Mouse (Mus musculus) frontal cortex, postnatal 14 days (tissue): ENCODE results near the gene Pax8.
A peak's percentile ranks its signal among the peaks of the same experiment; 100 is the strongest.

Experiments used
- DNase-seq, 2 experiments: peaks; one replicate each; pipeline ENCODE4 v3.0.0; 2022; ENCODE audit warnings: low spot score in 2 of 2

Gene Pax8

DNA sequence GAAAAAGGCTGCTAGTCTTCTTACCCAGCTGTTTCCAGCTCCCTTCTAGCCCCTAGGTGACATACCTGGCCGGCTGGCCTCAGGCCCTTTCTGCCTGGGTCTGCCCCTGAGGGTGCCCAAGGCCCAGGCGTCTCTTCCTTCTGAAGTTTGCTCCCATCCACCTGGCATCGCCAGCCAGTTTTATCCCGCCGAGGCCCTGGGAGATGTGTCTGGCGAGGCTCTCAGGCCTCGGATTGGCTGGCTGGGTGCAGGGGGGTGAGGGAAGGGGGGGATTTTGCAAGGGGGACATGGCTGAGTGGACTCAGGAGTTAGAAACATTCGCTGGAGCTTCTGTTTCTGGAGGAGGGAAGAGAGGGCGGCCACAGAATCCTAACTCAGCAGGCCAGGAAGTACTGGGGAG lies at the start of gene Pax8:
Pax8 (minus strand) TSS at position 180 of the 400 bp plus-strand sequence.
- DNase-seq: no peak

DNA sequence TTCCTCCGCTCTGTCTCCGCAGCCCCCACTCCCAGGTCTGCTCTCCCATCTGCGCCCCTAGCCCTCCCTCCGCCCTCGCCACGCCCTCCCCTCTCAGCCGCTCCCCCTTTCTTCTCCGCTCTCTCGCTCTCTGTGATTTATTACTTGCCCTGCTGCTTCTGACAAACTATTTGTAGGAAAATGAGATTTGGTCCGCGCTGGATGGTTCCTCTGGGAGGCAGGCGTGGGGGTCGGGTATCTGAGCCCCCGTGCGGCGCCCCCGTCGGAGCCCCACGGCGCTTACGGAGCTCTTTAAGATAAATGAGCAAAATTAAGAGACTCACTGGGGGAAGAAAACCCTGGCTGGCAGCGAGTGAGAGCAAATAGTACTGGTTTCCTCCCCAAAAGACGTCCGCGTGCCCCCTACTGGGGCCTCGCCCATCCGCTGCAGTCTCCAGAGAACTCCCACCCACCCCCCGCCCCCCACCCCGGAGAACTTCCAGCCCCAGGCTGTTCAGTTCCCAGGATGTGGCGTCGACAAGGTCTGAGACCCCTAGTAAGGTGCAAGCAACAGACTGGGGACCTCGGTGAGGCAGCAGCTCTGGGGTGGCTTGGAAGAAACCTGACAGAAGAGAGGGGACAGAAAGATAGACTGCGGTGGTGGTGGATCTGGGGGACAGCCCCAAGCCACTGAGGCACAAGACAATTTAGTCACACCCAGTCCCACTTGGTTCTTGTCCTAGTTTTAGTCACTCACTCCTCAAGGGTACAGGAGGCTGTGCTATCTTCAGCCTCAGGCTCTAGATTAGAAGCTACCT lies 46.2 kb upstream of the Pax8 start:
- peak in 1 of 2 experiments; percentile 4 for DNase-seq

DNA sequence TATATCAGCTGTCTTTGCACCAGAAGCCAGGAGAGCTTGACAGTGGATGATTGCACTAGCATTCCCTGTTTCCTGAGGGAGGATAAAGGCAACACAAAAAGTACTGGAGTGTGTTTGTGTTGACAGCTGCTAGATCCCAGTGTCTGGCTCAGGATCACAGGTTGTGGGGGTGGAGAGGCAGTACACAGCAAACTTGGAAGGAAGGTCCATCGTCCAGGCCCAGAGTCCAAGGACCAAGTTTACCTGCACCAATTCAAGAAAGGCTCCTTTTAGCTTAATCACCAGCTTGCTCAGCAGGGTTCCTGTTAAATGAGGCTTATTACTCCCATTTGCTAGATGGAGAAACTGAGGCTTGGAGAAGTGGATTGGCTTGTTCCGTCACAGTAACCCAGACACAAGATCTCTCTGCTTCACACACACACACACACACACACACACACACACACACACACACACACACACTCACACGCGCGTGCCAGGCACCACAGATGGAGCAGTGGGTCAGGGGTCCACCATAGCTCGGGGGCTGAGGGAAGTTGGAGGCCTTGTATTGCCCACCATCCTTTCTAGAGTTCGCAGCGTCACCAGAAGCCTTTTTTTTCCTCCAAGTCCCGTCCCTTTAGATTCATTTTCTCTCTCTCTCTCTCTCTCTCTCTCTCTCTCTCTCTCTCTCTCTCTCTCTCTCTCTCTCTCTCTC lies 45.3 kb upstream of the Pax8 start:
- no peak for DNase-seq

DNA sequence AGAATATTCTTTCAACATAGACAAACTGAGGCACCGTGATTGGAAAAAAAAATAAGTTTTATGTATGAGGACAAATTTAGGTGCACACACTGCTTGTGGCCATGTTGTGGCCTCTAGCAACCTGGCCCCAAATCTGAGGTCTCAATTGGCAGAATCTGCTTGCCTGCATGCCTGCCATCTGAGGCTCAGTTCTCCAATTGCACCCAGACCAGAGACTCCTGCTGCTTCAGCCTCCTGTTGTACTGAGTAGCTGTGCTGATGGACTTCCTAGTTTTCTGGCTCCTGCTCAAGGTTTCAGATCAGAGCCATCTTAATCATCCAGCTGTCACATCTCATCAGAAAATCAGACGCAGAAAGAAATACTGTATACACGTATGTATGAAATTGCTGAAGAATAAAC lies 41.5 kb upstream of the Pax8 start:
- DNase-seq: no peak

DNA sequence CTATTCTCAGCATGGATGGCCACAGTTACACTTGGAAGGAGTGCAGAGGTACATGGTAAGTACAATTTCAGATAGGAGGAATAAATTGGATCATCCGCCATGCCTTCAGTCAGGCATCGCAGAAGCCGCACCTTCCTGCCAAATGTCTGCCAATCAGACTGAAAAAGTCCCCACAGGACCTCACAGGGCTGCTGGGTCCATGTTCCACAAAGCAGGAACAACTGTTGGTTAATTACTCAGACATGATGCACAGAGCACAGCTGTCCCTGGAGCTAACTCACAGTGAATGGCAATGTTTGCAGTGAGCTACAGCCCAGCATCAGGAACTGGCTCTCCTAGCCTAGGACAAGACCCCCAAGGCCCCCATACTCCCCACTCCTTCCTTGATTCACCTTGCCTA lies 32.0 kb upstream of the Pax8 start:
- no peak for DNase-seq

DNA sequence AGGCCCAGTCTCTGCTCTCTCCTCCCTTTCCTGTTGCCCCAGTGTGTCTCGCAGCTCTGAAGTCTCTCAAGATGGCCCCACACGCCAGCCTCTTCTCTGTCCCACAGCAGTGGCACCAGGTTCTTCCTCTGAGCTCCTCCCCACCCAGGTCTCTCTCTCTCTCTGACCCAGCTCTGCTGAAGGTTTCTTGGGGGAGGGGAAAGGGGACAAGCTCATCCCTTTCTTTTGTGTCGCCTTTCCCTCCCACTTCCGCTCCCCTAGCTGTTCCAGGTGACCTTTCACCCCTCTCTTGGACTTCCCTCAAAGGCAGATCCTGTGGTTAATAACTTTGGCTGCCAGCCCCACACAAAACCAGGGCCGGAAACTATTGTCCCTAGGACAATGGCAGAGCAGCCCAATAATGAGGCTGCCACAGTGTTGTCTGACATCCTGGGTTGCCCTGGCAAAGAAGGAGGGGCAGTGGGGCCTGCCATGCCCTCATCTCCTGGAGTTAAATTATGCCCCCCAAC lies 27.6 kb upstream of the Pax8 start:
- DNase-seq: no peak

DNA sequence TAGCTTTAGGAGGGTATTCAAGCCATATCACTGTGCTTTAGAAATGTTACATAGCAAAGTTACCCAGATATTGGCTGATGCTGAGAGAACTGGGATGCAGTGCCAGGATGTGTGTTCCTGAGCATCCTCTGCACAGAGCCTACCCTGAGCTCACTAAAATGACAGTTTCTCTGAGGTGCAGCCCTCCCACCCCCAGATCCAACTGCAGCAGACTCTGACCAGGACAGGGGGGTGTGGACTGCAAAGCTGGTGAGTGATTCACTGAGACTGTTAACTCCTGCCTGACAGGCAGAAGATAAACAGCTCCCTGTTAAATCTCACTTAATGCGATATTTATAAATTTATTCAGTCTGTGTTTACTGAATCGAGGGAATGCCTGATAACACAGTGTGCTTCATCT lies 25.5 kb upstream of the Pax8 start:
- DNase-seq: no peak

DNA sequence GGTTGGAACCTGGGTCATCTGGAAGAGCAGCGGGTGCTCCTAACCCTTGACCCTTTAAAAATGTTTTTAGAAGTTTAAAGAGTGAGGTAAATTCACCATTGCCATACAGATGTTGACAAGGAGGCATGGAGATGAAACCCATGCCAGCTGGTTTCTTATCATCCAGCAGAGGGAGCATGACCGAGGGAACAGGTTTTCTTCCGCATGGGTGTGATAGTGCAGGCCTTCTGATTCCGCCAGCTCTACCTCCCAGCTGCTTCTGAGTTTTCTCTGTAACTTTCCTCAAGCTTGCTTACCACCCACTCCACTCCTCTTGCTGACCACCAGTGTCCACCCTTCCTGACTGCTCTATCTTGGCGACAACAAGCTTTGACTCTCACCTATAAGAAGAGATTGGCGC lies 15.2 kb upstream of the Pax8 start:
- no peak for DNase-seq

DNA sequence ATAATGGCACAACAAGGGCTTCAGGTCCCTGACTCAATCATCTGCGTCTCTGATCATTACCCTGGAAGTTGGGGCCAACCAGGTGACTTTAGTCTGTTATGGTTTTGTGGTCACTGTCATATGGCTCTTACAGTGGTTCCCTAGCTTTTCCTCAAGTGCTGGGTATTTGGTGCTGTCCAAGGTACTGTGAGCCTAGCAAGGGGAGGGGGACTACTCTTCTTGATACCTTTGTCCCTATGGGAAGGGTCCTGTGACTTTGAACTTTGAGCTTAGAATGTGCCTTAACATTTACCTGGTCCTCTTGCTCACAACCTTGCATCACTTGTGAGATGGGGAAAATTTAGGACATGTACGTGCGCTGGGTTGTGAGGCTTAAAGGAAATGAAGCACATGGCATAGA lies 13.3 kb upstream of the Pax8 start:
- DNase-seq: no peak

DNA sequence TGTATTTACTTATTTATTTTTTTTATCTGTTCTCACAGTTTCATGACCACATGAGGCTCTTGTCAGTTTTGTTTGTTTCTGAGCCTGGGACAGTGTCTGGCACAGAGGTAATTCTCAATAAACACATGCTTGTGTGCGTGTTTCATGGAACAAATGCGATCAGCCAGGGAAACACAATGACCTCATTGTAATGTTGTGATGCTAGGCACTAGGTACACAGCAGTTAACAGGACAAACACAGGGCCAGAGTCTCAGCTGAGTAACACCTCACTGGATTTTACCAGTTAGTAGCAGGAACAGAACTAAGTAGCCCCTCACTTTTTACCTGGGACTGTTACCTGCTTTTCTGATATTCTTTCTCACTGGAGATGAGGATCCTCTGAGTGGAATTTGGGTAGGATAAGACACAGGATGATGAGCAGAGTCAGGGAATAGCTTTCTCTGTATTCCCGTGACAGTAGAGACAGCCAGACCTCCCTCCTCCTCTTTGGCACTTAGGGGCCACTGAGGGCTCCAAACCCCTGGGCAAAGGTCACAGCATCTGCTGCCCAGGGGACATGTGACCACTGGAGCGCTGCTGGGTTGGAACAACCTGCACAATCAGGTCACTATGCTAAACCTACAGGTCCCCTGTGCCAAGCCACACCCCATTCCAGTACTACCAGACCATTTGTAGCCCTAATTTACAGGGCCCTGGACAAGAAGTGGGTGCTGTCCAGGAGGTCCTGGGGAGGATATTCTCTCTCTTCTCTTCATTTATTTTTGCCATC lies 11.8 kb upstream of the Pax8 start:
- DNase-seq: no peak

DNA sequence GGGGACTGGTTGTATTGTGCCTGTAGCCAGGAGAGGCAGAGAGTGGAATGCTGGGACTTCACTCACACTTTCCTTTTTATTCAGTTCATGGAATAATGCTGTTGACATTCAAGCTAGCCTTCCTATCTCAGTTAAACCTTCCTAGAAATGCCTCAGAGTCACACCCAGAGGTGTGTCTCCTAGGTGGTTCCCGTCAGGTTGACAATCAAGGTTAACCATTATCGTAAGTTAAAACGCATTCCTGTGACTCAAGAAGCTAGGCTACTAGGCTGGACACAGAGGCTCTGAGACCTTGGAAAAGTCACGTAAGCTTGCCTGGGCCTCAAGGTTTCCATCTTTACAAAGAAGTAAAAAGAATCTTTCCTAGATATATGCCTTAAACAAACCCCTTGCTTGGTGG lies 10.0 kb upstream of the Pax8 start:
- DNase-seq: no peak

DNA sequence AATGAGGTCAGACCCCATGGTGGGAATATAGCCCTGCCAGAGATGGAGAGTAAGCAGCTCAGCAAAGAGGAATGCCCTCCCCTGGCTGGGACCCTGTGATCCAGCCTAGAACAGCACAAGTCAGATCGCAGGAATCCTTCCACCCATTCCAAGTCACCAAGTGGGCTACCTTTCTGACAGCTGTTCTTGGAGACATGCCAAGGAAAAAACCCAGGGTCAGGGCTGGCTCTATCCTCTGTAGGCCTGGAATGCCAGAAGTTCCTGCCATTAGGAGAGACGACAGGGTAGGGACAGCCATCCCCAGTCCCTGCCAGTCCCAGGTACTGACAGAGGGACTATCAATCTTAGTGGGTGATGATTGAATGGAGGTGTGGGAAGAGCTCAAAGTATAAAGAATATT lies 4.5 kb upstream of the Pax8 start:
- DNase-seq: no peak

DNA sequence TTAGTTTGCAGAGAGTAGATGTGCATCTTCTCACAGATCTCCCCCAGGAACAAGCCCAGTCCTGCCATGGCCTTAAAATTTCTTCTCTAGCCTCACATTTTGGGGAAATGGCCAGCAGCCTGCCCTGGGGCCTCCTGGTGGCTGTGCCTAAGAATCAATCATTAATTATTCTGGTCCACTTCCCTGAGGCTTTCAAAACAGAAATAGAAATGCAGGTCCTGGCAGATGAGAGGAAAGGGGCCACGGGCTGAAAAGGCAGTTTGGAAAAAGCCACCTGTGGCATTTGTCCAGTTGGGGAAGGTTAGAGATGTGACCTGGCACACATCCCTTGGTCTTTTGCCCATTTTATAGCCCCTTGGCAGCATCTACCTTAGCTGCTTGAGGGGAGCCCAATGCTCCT lies 3.8 kb upstream of the Pax8 start:
- no peak for DNase-seq

DNA sequence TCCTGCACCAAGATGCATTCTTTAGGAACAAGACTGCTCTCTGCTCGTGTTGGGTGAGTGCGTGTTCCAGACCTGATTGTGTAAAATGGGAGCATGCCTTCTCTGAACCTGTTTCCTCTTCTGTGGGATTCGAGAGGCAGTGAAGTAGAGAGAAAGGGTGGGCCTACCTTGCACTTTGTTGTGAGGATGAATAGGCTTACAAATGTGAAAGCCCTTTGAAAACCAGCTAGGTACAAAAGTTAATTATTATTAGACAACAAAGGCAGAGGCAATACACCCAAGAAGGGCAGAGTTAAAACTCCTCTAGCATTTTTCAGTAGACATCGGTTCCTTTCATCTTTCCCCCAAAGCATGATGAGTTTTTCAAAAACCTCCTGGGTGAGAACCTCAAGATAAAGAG lies 3.2 kb upstream of the Pax8 start:
- no peak for DNase-seq

DNA sequence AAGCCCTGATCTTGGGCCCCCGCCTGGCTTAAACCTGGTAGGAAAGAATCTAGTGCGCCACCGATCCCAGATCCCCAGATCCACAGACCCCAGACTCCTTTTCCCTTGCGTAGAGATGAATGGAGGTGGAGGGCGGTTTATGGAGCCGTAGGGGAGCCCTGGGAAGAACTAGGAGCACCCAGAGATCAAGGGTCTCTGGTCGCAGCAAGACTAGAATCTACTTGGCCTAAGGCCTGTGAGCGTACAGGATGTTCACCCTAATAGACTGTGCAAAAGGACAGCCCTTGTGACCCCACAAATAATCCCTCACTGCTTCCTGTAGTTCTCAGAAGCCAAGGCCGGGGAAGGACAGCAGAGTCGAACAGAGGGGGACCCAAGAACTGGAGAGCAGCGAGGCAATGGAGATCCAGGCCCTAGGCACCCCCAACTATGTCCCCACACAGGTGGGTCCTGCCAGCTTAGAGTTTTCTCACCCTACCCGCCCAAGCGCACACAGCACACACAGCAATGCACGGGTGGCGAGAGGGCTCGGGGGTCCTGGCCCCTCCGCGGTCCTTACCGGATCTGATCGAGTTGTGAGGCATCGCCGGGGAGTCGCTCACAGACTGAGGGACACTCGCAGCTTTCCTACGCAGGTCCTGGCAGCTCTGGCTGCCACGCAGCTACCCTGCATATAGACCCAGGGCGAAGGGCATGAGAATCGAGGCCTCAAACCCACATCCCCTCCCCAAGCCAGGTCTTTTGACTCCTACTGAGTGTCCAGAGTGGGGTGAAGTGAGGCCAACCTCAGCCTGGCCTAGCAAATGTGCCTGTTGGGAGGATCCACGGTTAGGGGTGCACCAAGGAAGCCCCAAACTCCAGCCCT lies 653 bp downstream of the Pax8 start:
- DNase-seq: no peak

DNA sequence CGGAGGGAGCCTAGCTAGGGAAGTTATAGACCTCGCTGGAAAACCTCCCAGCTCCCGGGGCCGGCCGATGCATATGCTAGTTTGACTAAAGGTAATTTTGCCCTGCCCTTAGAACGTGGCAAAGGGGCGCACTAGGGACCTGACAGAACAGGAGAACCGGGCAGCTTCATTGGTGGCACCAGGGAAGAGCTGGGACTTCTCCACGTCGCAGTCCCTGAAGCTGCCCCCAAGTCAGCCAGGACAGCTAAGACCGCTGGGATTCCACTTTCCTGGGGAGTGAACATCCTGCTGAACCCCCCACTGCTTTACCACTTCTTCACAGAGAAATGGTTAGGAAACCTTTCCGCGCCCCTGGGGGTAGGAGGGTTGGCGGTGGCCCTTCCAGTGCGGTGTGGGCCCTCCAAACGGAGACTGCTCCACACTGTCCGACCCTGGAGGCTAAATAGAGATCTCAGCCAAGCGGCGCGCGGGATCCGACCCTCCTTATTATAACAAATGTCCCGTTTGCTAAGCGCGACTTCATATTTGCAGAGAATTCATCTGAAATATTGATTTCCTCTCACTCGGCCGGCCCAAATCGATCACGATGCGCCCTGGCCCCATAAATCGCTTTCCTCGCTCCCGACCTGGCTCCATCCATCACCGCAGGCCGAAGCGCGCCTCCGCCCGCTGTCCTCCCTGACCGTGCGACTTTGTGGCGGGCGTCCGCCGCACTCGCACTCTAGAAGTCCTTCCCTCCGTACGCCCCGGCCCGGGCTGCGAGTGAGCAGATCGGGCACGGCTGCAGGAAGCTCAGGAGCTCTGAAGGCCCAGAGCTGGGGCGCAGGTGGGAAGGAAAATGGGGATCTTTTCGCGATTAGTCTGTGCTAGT lies 1.5 kb downstream of the Pax8 start:
- DNase-seq: no peak

DNA sequence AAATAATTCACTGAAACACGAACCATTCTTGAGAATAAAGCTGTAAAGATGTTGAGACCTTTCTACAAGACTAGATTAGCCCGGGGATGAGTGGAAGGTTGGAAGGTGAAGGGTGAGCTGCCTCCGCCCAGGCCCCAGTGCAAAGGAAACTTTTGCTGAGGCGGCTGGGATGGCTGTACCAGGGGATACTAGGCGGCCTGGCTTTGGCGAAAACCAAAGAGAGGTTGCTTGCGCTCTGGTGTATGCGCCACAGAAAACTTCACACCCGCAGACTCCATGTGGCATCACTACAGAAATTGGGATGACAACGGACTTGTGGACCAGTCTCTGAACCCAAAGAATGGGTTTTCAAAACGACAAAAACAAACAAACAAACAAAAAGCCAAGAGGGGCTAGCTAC lies 2.7 kb downstream of the Pax8 start:
- no peak for DNase-seq

DNA sequence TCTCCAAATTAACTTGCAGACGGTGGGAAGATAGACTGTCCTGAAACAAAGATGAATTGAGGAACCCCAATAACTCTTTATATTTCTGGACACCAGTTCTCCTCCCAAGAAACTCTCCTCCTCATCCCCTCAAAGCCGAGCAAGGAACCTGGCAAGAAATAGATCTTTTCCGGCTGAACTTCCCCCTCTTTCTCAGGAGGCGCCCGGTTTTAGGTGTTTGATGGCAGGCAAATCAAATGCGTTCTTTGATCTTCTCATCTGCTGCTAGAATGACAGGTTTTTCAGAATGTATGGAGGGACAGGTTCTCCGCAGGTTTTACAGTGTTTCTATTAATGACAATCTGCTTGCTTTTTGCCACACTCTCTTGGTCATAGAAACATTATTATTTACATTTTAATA lies 3.3 kb downstream of the Pax8 start:
- no peak for DNase-seq

DNA sequence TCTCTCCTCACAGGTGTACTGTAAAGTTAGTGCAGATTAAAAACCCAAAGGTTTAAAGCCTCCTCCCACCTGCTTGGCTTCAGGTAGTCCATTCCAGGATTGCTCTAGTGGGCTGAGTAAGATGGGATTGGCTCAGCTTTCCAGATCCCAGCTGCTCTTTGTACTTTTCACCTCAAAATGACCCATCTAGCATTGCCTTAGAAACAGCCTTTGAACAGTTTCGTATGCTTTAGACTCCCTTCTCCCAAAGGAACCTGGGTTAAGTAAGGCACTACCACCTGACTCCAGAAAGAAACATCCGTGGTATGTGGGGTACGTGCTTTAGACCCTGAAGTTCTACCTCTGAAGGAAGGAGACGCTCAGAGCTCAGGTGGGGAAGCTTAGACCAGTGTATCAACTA lies 6.3 kb downstream of the Pax8 start:
- DNase-seq: no peak

DNA sequence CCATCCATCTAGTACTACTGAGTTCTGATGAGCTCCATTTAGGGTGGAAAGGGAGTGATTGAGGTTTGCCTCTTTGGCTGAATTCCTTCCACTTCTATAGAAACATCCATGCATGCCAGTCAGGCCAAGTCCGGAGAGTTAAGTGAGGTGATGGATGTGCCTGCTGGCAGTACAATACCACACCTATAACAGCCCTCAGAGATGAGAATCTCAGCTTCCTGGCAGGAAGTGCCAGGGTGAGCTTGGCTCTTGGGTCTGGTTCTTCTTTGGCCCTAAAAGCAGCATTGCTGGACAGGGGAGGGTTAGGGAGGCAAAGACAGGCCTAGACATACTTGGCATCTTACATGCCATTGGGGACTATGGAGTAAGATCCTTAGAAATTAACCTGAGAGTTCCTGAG lies 7.0 kb downstream of the Pax8 start:
- DNase-seq: no peak

DNA sequence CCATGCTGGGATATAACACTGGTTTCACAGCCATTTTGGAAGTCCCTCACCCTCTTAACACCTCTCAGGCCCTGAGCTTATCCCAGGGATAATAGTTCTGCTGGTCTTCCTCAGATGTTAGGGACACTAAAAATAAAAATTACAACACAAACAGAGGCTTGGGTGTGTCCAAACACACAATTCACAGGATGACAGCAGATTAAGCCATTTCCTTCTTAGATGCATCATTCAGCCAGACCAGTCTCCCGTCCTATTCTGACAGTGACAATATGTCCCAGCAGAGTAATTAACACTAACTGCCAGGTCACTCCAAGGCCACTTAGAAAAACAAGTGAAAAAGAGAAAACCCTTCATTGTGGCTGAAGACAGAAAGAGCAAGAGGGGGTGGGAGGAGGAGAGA lies 8.2 kb downstream of the Pax8 start:
- no peak for DNase-seq
